Mouse (Mus musculus): Measurements from ENCODE around the gene 1700024P04Rik. TPM values are rescaled to one million over a fixed set of nuclear protein-coding genes. Genes with fewer than 3 reads are reported as not detected.

1700024P04Rik gene
- polyA plus RNA-seq, 1 experiment from 2014 or later = not detected

GRCm38 (mm10) chr13:98941829-98942343, 42.5 kb downstream of the 1700024P04Rik start:
- WGBS = 71% methylated on average over 7 of the region's 7 CpGs
- Histone ChIP-seq H3K27me3 (replicated peaks; ENCODE audit: control insufficient read depth, insufficient read depth, low read length) (no peaks in the 10 kb centered on the region), H3K4me3 (ENCODE audit: low read depth, low read length) (no peak overlapping the region), H3K27ac (ENCODE audit: low read depth) (peak overlapping the region; percentile 54; the same call in 1 of the 2 replicates), H3K9ac (ENCODE audit: low read length) (no peak overlapping the region), H3K36me3 (ENCODE audit: control insufficient read depth, insufficient read depth, low read length) (no peaks in the 10 kb centered on the region), H3K4me1 (replicated peaks; ENCODE audit: control insufficient read depth, insufficient read depth, low read length) (peaks cover 18% of the 10 kb centered on the region), H3K9me3 (ENCODE audit: control insufficient read depth, low read length) (no peaks in the 10 kb centered on the region), H3K4me2 (ENCODE audit: low read length) (peak overlapping the region; percentile 1; the same call in 1 of the 2 replicates)
- DNase-seq (ENCODE audit: low spot score) (no peak), ATAC-seq (replicated peaks; ENCODE audit: low FRiP score, low TSS enrichment, low read depth) (peak; percentile 63; the same call in 1 of the 2 replicates)

GRCm38 (mm10) chr13:98937108-98937507, 47.3 kb downstream of the 1700024P04Rik start:
- H3K4me1 ChIP-seq (replicated peaks; ENCODE audit: control insufficient read depth, insufficient read depth, low read length) = peaks cover 3% of the 10 kb centered on the region; the same call in 1 of the 2 replicates
- 74% methylated on average over 6 of the region's 6 CpGs for WGBS
- no peak overlapping the region for H3K9ac ChIP-seq (ENCODE audit: low read length)
- no peak overlapping the region for H3K4me2 ChIP-seq (ENCODE audit: low read length)
- ATAC-seq (replicated peaks; ENCODE audit: low FRiP score, low TSS enrichment, low read depth) (no peak), DNase-seq (ENCODE audit: low spot score) (no peak)
- no peaks in the 10 kb centered on the region for H3K27me3 ChIP-seq (replicated peaks; ENCODE audit: control insufficient read depth, insufficient read depth, low read length)
- no peaks in the 10 kb centered on the region for H3K9me3 ChIP-seq (ENCODE audit: control insufficient read depth, low read length)
- H3K4me3 ChIP-seq (ENCODE audit: low read depth, low read length) = no peak overlapping the region
- no peak overlapping the region for H3K27ac ChIP-seq (ENCODE audit: low read depth)
- H3K36me3 ChIP-seq (ENCODE audit: control insufficient read depth, insufficient read depth, low read length) = no peaks in the 10 kb centered on the region

Other genes starting within 250 kb of the 1700024P04Rik start
- gene Fcho2, start 169.1 kb downstream of the 1700024P04Rik start, polyA plus RNA-seq (2014; fragmentation: Nextera tagmentation; extraction: Ambion mirVana) = 33.0 and 37.5 TPM in 2 replicates
- gene Tnpo1, start 58.2 kb downstream of the 1700024P04Rik start, polyA plus RNA-seq (2014; fragmentation: Nextera tagmentation; extraction: Ambion mirVana) = 51.1 and 53.1 TPM in 2 replicates
- gene Zfp366, start 200.3 kb upstream of the 1700024P04Rik start, polyA plus RNA-seq (2014; fragmentation: Nextera tagmentation; extraction: Ambion mirVana) = 0.79 and 0.83 TPM in 2 replicates